Mouse (Mus musculus) myocyte (in vitro differentiated cells): ENCODE results near the gene Sectm1a.

Source experiments
- CEBPB ChIP-seq: IDR thresholded peaks from 2 replicates; pipeline ENCODE4 v1.6.1; 2011; ENCODE audit warnings: mild to moderate bottlenecking, moderate library complexity; ENCODE audit not compliant: poor library complexity, insufficient read depth, severe bottlenecking
- E2F4 ChIP-seq: IDR thresholded peaks from one replicate; pipeline ENCODE4 v1.6.1; 2011; ENCODE audit warnings: mild to moderate bottlenecking, control low read depth, moderate library complexity; ENCODE audit not compliant: insufficient read depth
- MAX ChIP-seq: IDR thresholded peaks from one replicate; pipeline ENCODE4 v1.6.1; 2011; ENCODE audit warnings: low read depth, mild to moderate bottlenecking, control low read depth
- MYOD1 ChIP-seq, 3 experiments: IDR thresholded peaks; one replicate each; pipeline ENCODE4 v1.6.1; 2011; ENCODE audit warnings: control low read depth in 2 of 3, low read depth in 2 of 3, mild to moderate bottlenecking in 2 of 3, moderate library complexity in 1 of 3; ENCODE audit not compliant: insufficient read length in 2 of 3, control insufficient read depth in 1 of 3
- MYOG ChIP-seq, 3 experiments: IDR thresholded peaks; one replicate each; pipeline ENCODE4 v1.6.1; 2011; ENCODE audit warnings: control low read depth in 2 of 3, low read depth in 2 of 3, mild to moderate bottlenecking in 2 of 3; ENCODE audit not compliant: insufficient read length in 2 of 3, control insufficient read depth in 1 of 3, insufficient read depth in 1 of 3
- POLR2A ChIP-seq: IDR thresholded peaks from one replicate; pipeline ENCODE4 v1.6.1; 2011; ENCODE audit warnings: low read depth, mild to moderate bottlenecking, control low read depth, moderate library complexity; ENCODE audit not compliant: insufficient read length
- POLR2AphosphoS2 ChIP-seq: IDR thresholded peaks from one replicate; pipeline ENCODE4 v1.6.1; 2011; ENCODE audit warnings: low read depth, control low read depth; ENCODE audit not compliant: insufficient read length
- REST ChIP-seq: IDR thresholded peaks from one replicate; pipeline ENCODE4 v1.6.1; 2011; ENCODE audit warnings: mild to moderate bottlenecking, control low read depth, moderate library complexity; ENCODE audit not compliant: insufficient read depth, insufficient read length
- SRF ChIP-seq: IDR thresholded peaks from one replicate; pipeline ENCODE4 v1.6.1; 2011; ENCODE audit warnings: low read depth; ENCODE audit not compliant: control insufficient read depth, insufficient read length
- TCF12 ChIP-seq: IDR thresholded peaks from one replicate; pipeline ENCODE4 v1.6.1; 2011; ENCODE audit warnings: mild to moderate bottlenecking, control low read depth; ENCODE audit not compliant: poor library complexity, insufficient read depth, severe bottlenecking
- TCF3 ChIP-seq: IDR thresholded peaks from one replicate; pipeline ENCODE4 v1.6.1; 2011; ENCODE audit warnings: low read depth, control low read depth; ENCODE audit not compliant: insufficient read length
- USF1 ChIP-seq: IDR thresholded peaks from one replicate; pipeline ENCODE4 v1.6.1; 2011; ENCODE audit warnings: low read depth, mild to moderate bottlenecking, control low read depth, moderate library complexity

DNA sequence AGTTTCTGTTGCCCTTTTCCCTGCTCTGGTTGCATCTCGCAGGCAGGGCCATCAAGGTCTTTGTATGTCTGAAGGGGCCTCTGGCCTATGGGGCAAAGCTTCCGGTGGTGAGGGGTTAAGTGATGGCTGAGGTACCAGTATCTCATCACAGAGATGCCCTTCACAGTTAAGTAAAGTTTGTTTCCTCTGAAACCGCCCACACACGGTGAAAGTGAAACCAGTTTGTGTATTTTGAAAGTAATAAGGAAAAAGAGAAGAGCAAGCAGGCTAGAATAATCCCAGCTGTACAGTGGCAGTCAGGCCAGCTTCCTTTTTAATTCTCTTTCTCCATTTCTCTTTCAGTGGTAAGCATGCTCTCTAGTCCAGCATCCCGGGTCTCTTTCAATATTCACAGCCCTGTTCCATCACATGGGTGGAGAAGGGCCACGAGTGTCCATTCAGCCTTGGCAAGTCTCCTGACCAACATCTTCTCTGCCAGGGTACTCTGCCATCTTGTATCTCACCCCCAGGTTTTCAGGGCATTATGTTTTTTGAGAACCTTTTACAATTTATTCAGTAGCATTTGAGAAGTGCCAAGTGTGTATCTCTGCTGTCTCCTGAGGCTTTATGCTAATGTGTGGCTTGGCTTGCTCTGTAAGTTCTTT, 2.0 kb upstream of the Sectm1a start:
- TF ChIP-seq POLR2A (no peak), MYOD1 (IDR thresholded peaks at IDR 0.05; ENCODE audit: control insufficient read depth in 1 of 3, insufficient read length in 2 of 3, low read depth in 2 of 3) (no peak), CEBPB (no peak), USF1 (no peak), MAX (no peak), TCF12 (no peak), POLR2AphosphoS2 (no peak), REST (no peak), SRF (no peak), E2F4 (no peak), MYOG (IDR thresholded peaks at IDR 0.05; ENCODE audit: control insufficient read depth in 1 of 3, insufficient read depth in 1 of 3, insufficient read length in 2 of 3, low read depth in 2 of 3) (no peak), TCF3 (no peak)
